Comparison of ENCODE assay signal across 8 mouse cellular contexts in the genomic region with DNA sequence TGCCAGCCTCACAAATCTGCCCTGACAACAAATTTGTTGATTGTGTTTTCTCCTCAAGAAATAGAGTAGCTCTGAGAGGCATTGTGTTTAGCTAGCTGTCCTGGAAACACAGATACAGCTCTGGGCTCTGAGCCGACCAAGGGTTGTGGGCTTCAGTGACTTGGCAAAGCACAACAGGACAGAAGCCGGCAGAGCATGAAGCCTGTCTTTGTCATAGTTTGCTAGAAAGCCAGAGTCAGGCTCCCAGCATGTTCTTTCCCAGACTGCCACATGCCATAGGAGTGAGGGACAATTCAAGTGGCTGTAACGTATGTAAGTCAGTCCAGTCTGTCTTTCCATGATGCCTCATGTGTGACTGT.
DNase-seq lines count a peak whose midpoint lies in the region; ATAC-seq and TF ChIP-seq lines count a peak whose summit lies in the region.

No protein-coding gene starts in this region.

- WGBS in forebrain, embryonic 11.5 days: 62% methylated on average over 3 of the region's 3 CpGs
- 70% methylated on average over 3 of the region's 3 CpGs for WGBS in forebrain, embryonic 10.5 days
- 49% methylated on average over 3 of the region's 3 CpGs for WGBS in heart, embryonic 11.5 days (ENCODE audit: insufficient replicate concordance)

- no peak for TF ChIP-seq CTCF in layer of hippocampus, adult 2 months (conservative IDR thresholded peaks at IDR 0.05)

- no peaks in the 10 kb centered on the region for H3K4me1 ChIP-seq in forebrain, embryonic 11.5 days (replicated peaks; ENCODE audit: control insufficient read depth, insufficient read depth, low read length)
- peaks cover 2% of the 10 kb centered on the region for H3K4me1 ChIP-seq in forebrain, embryonic 10.5 days
- peaks cover 5% of the 10 kb centered on the region for H3K4me1 ChIP-seq in heart, embryonic 11.5 days (ENCODE audit: control insufficient read depth, insufficient read depth, low read length)

- no peak overlapping the region for H3K27ac ChIP-seq in forebrain, embryonic 11.5 days (ENCODE audit: low read depth, low read length)
- no peak overlapping the region for H3K27ac ChIP-seq in forebrain, embryonic 10.5 days
- 0 out of 2 replicates have a peak overlapping the region, but pooled peaks have one; percentile 22 for H3K27ac ChIP-seq in heart, embryonic 11.5 days (ENCODE audit: low read depth, low read length)
- peak overlapping the region; percentile 59 for H3K27ac ChIP-seq in layer of hippocampus, adult 2 months

- H3K9ac ChIP-seq in forebrain, embryonic 11.5 days (ENCODE audit: low read length): no peak overlapping the region
- no peak overlapping the region for H3K9ac ChIP-seq in heart, embryonic 11.5 days (ENCODE audit: low read depth, low read length)

- H3K9me3 ChIP-seq in forebrain, embryonic 11.5 days (ENCODE audit: control insufficient read depth, low read length): no peaks in the 10 kb centered on the region
- H3K9me3 ChIP-seq in forebrain, embryonic 10.5 days: no peaks in the 10 kb centered on the region
- no peaks in the 10 kb centered on the region for H3K9me3 ChIP-seq in heart, embryonic 11.5 days (replicated peaks; ENCODE audit: control insufficient read depth, low read length)

- H3K4me3 ChIP-seq in forebrain, embryonic 11.5 days (ENCODE audit: low read depth, low read length): no peak overlapping the region
- no peak overlapping the region for H3K4me3 ChIP-seq in forebrain, embryonic 10.5 days
- H3K4me3 ChIP-seq in heart, embryonic 11.5 days (ENCODE audit: low read depth, low read length): no peak overlapping the region
- H3K4me3 ChIP-seq in layer of hippocampus, adult 2 months: no peak overlapping the region

- no peaks in the 10 kb centered on the region for H3K36me3 ChIP-seq in forebrain, embryonic 11.5 days (ENCODE audit: control insufficient read depth, insufficient read depth, low read length)
- no peaks in the 10 kb centered on the region for H3K36me3 ChIP-seq in forebrain, embryonic 10.5 days (replicated peaks)
- no peaks in the 10 kb centered on the region for H3K36me3 ChIP-seq in heart, embryonic 11.5 days (ENCODE audit: control insufficient read depth, insufficient read depth, low read length)

- no peak for ATAC-seq in forebrain, embryonic 11.5 days (replicated peaks; ENCODE audit: low FRiP score)
- no peak for ATAC-seq in heart, embryonic 11.5 days (replicated peaks; ENCODE audit: insufficient number of reproducible peaks, low FRiP score, low TSS enrichment)

- H3K27me3 ChIP-seq in forebrain, embryonic 11.5 days (ENCODE audit: control insufficient read depth, insufficient read depth, low read length): no peaks in the 10 kb centered on the region; the same call in none of the 2 replicates
- H3K27me3 ChIP-seq in forebrain, embryonic 10.5 days (ENCODE audit: poor library complexity, severe bottlenecking): peaks cover 23% of the 10 kb centered on the region
- no peaks in the 10 kb centered on the region for H3K27me3 ChIP-seq in heart, embryonic 11.5 days (ENCODE audit: control insufficient read depth, insufficient read depth, low read length)

- DNase-seq in forebrain, embryonic 11.5 days (ENCODE audit: low spot score): peak; percentile 51
- no peak for DNase-seq in forebrain, embryonic 10.5 days (ENCODE audit: extremely low spot score, low spot score)
- DNase-seq in ovary, adult 18-20 months (ENCODE audit: low spot score): peak; percentile 43
- no peak for DNase-seq in ovary, postnatal 14 days (ENCODE audit: low spot score)
- DNase-seq in layer of hippocampus, adult 2 months (ENCODE audit: low spot score in 2 of 2): peak; percentile 22 to 49
- DNase-seq in natural killer cell, adult 2 months (ENCODE audit: low spot score in 2 of 2): no peak
- DNase-seq in urinary bladder, postnatal 36 days (ENCODE audit: low spot score in 2 of 2): no peak

- H3K4me2 ChIP-seq in forebrain, embryonic 11.5 days (ENCODE audit: low read depth, low read length, severe bottlenecking): no peak overlapping the region
- no peak overlapping the region for H3K4me2 ChIP-seq in heart, embryonic 11.5 days

Comparison
In these comparisons a context has a peak if more than half of its experiments do, and no peak if none do; other contexts are left out.
1. DNase-seq: peak in forebrain, embryonic 11.5 days (single experiment), ovary, adult 18-20 months (single experiment) and layer of hippocampus, adult 2 months (2 of 2); none in forebrain, embryonic 10.5 days (single experiment), ovary, postnatal 14 days (single experiment), natural killer cell, adult 2 months (0 of 2) and urinary bladder, postnatal 36 days (0 of 2).
2. H3K27ac ChIP-seq: peak in heart, embryonic 11.5 days (single experiment) and layer of hippocampus, adult 2 months (single experiment); none in forebrain, embryonic 11.5 days (single experiment) and forebrain, embryonic 10.5 days (single experiment).